Mouse (Mus musculus) T-helper 17 cell (primary cell): ENCODE results near the gene Ank3.

Experiments used
- in situ Hi-C, 2 experiments: fragments of 300-600 bp; cut with MboI, MseI; formaldehyde crosslinking; loops; 1 replicate in 1 of 2; 2 replicates in 1 of 2; pipeline ENCODE4 v1.15.1; 2025; ENCODE audit warnings: high pct_unique_total_duplicates in 2 of 2

The Ank3 gene

GRCm38 (mm10) chr10:69605211-69605610 is 206.6 kb downstream of the Ank3 start:
- in situ Hi-C loops, result no loop called here

- in situ Hi-C loops, result no loop called here
Observed at GRCm38 (mm10) chr10:69607611-69608119, 209.1 kb downstream of the Ank3 start.

DNA sequence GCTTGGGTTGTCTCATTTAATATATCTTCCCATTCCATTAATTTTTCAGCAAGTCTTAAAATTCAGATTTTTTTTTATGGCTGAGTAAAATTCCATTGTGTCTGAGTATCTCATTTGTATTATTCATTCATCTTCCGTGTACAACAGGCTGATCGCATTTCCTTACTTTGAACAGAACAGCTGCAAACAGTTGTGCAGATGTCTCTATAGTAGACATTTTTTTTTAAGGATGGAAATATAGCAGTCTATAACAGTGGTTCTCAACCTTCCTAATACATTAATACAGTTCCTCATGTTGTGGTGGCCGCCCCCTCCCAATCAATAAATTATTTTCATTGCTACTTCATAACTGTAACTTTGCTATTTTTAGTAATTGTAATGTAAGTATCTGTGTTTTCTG is 212.7 kb downstream of the Ank3 start:
- in situ Hi-C loops, result no loop called here

GRCm38 (mm10) chr10:69611839-69612340 is 213.3 kb downstream of the Ank3 start:
- in situ Hi-C loops, result no loop called here

DNA sequence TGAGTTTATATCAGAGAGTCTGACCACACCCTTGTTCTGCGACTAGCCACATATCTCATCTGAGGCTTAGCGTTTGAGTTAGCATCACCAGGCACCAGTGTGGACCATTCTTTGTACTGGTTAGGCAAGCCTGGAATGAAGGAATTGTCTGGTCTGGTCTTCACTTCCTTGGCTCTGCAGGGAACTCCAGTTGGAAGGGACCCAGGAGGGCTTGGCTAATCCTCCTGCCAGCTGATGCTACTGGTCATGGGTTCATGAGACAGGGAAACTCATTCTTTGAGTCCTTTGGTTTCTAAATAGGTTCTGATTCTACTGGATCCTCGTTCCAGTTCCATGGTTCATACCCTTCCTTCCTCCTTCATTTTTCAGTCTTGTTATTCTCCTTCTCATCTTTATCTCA is 218.4 kb downstream of the Ank3 start:
- in situ Hi-C loops, result no loop called here

DNA sequence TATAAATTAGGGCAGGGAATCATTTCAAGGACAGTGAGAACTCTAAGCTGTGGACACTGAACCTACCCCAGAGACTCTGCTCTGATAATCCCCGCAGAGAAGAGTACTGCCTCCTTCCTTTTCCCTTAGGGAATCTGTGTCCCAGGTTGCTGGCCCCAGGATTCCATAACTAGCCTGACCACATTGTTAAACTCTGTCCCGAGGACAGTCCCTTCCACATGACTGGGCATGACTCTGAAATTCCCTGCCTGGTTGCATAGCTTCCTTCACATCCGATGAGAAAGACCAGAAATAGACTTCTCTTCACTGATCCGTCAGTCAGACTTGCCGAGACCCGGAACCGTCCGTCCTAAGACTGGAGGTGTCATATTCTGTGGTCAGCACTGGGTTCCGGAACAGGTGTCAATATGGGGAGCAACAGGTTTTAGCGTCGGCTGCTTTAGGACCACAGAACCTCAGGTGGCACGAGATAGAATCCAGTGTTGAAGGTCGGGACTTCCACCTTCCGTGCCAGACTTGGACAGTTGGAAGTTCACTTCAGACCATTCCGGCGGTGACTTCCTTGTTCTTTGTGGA is 219.1 kb downstream of the Ank3 start:
- in situ Hi-C loops, result no loop called here

DNA sequence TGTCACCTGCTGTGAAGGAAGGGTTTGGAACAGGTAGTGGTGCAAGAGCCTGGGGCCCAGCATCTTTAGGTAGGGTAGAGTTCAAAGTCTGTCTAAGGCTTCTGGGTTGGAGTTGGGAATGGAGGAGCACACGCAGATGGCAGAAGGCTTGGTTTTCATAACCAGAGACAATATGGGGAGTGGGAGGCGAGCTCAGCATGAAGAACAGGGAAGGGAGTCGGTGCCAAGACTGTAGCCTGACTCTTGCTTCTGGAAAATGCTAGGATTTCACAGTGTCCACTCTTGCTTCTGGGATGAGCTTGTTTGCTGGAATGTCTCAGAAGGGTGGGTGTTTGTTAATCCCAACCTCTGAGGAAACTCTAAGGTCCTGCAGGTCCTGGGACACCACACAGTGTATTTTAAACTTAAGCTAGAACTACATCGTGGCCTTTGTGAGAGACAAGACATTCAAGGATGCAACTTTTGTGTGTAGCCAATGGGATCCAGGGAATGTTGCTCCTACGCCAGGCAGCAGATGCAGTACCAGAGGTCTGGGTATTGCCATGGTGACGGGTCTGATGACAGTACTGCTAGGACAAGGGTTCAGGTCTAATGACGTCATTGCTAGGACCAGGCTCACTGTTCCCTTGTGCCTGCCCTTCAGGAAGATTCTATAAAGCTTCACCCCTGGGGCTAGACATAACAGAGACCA is 222.3 kb downstream of the Ank3 start:
- in situ Hi-C loops, result no loop called here

DNA sequence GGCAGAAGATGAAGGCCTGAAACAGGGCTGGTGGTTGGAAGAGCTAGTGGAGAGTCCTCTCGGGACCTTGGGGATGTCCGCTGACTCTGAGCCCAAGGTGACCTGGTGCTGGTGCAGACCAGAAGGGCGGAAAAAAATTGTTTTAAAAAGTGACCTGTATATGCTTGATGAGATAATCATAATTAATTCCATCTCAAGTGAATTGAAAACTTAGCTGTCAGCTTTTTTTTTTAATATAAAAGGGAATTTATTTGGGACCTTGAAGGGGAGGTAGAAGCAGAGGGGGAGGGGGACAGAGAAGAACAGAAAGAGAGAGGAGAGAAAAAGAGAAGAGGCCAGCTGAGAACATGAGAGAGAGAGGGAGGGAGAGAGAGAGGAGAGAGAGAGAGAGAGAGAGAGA is 229.2 kb downstream of the Ank3 start:
- in situ Hi-C loops, result no loop called here

DNA sequence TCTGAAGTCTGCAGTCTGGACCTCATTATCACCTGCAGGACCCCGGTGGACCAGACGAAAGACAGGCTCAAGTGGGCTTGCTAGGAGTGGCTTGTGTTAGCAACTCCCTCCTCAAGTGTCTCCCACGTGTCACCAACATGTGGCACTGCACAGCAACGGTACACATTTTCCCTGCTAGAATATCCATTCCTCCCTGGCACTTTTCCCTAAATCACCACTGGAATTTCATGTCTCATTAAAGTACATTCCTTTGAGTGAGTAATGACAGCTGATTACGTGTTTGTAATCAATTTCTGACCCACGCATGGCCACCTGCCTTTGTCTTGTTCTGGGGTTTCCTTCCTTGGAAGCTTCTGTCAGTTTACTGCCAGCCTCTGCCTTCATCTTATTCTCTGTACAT is 230.2 kb downstream of the Ank3 start:
- in situ Hi-C loops, result no loop called here

- in situ Hi-C loops, result no loop called here
Observed at GRCm38 (mm10) chr10:69630802-69631388, 232.3 kb downstream of the Ank3 start.

DNA sequence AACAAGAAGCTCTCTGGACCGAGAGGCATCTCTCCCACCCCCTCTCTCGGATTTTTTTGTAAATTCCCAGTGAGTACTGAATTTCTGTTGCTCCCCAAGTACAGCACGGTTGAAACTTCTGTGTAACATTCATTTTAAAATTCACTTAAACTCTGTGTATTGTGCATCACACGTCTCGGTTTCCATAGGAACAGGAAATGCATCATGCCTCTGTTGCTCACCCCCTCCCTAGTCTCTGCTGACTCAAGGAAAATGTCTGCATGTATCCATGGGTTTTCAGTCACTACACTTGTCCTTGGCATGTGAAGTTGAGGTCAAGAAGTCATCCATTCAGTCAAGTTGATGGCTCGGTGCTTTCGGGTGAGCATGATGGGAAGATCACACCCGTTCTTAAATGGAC is 234.3 kb downstream of the Ank3 start:
- in situ Hi-C loops, result no loop called here

DNA sequence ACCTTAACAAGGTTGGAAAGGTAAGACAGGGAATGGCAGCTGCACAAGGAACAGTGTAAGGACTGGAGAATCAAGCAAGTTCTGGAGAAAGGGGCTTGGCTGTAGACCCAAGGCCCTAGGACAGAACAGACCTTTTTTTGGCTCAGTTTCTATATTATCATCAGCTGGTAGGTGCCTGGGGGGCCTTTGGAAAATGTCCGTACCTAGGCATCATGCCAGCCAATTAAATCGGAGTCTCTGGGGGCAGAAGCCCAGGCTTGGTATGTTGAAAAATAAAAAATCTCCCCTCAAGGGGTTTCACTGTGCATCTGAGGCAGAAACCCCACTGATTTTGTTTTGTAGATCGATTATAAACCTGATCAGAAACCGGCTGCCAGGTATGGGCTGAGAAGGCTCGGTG is 236.3 kb downstream of the Ank3 start:
- in situ Hi-C loops, result no loop called here

GRCm38 (mm10) chr10:69635910-69636656 is 237.5 kb downstream of the Ank3 start:
- in situ Hi-C loops, result no loop called here

GRCm38 (mm10) chr10:69639138-69639537 is 240.6 kb downstream of the Ank3 start:
- in situ Hi-C loops, result no loop called here

DNA sequence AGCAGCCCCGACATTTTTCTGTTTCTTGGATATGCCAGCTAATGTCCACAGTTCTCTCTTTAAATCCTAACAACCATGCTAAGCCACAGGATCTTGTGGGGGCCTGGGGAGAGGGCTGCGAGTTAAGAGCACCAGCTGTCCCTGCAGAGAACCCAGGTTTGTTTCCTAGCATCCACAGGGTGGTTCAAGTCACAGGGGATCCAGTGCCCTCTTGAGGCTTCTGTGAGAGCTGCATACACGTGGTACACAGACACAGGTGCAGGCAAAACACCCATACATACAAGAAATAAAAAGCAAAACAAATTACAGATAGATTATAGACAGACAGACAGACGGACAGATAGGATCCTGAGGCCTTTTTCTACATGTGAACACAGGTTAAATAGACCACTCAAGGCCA is 242.0 kb downstream of the Ank3 start:
- in situ Hi-C loops, result no loop called here

GRCm38 (mm10) chr10:69643481-69643880 is 244.9 kb downstream of the Ank3 start:
- in situ Hi-C loops, result no loop called here

- in situ Hi-C loops, result no loop called here
Observed at GRCm38 (mm10) chr10:69643986-69644385, 245.4 kb downstream of the Ank3 start.

DNA sequence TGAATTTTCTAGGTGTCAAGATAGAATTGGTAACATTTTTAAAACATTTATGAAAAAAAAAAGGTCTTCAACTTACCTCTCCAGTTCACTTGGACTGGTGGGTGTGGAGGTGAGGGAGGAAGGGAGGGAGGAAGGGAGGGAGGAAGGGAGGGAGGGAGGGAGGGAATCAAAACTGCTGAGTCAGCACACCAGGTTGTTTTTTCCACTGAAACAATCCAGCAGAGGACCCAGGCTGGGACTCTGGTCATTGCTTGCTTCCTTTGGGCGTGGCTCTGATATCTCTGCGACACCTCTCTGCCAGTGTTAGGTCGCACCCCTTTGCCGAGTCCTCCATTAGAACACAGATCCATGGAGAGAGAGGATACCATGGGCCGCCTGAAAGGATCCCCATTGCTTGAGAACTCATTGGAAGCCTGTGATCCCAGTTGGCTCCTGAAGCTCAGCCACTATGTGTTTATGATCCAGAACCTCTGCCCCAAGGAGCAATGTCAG is 246.8 kb downstream of the Ank3 start:
- in situ Hi-C loops, result no loop called here

DNA sequence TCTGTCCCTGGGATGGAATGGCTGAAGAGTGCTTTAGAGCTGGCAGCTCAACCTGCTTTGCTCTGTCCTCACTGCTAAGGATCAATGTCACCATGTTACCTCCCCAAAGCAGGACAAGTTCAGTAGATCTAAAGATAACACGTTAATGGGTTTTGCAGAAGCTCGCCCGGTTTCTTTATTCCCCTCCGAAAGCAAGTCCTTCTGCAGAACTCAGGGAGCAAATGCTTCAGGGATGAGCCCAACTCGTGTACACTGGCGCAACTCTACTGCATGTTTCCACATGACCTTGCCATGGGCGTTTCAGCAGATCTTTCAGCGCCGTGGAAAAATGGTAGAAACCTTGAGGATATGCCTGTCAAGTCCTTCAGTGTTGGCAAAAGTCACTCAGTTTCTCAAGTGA is 247.4 kb downstream of the Ank3 start:
- in situ Hi-C loops, result no loop called here

- in situ Hi-C loops, result loop anchor here in 1 of 2 experiments (5.0 kb wide), 1 partner anchor 198 kb away; no protein-coding TSS in a partner anchor
Observed at GRCm38 (mm10) chr10:69650074-69650473, 251.5 kb downstream of the Ank3 start.

DNA sequence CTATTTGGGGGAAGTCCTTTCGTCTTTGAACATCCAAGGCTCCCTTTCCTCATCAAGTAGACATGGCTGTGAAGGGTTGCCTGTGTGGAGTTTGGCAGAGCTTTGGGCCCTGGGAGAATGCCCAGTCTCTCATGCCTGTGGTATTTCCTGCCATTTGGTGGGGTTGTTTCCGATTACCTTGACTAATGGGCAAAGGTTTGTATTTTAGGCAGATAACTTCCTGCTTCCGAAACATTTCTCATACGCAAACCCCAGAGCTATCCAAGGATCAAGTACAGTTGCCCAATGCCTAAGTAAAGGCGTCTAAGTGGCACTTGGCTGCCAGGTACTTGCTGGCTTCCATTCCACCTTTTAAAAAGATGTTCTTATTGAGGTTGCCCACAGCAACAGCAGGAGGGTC is 254.1 kb downstream of the Ank3 start:
- in situ Hi-C loops, result loop anchor here in 1 of 2 experiments (5.0 kb wide), 1 partner anchor 200 kb away; no protein-coding TSS in a partner anchor
